ENCODE assay signal across 11 mouse cellular contexts in the genomic region with DNA sequence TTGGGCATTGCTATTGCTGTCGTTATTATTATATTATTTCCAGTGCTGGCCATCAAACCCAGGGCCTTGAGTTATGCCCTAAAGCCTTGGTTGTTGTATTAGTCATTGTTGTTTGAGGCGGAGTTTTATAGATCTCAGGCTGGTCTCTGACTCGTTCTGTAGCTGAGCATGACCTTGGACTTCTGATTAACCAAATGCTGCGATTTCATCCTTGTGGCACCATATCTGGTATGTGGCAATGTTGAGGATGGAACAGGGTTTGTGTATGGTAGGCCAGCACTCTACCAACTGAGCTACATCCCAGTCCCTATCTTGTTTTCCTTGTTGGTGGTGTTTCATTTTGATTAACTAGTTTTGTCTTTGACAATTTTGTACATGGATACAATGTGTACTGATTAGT.
"Had no signal": no experiment of that assay in that cellular context is flagged by ENCODE, and none has a peak within 500 bp of the region (broad histone marks: within the 10 kb centered on the region; RNA-seq: fewer than 3 reads in every experiment).

No protein-coding gene starts in this region.

- DNase-seq: kidney, adult 18-20 months; kidney, adult 9 months; kidney, postnatal 25 days; left cerebral cortex, postnatal 4 days; lung, adult 18-20 months; lung, postnatal 10 days; lung, postnatal 36 days; retina, postnatal 1 day; thymus, adult 2 months; thymus, postnatal 14 days; thymus, postnatal 4 days had no signal
